Mouse (Mus musculus): ENCODE measurements around the gene Olfr823. TPM values are rescaled to one million over a fixed set of nuclear protein-coding genes. Genes with fewer than 3 reads are reported as not detected.

Olfr823 gene
- polyA plus RNA-seq, 1 experiment from 2014 or later: not detected

DNA sequence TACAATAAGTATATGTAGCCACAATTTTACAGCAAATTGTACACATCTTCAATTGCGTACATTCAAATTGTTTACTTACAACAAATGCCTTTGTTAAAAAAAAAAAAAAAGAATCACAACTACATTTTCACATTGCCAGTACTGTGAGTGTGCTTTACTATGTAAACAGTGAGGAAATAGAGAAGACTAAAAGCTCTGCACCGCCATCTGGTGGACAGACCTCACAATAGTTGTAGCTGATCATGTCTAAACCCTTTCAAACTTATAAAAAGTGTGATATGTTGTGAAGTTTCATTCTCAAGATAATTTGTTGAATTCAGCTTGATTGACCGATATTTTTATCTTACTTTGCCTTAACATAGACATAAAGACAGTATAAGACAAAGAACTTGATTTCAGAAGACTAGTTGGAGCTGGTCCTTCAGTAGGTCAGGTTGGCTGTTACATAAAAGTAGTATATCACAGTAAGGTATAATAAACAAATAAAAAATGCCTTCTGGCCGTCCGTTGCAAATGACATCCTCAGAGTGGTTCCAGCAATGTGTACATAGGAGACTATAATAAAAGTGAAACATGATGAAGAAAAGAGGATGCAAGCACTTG lies 22.2 kb downstream of the Olfr823 start:
- Histone ChIP-seq H3K27ac (replicated peaks) (no peak overlapping the region), H3K4me1 (replicated peaks; ENCODE audit: control insufficient read depth, insufficient read depth) (no peaks in the 10 kb centered on the region), H3K9ac (ENCODE audit: low read length) (no peak overlapping the region), H3K4me3 (ENCODE audit: low read depth, low read length) (no peak overlapping the region), H3K27me3 (ENCODE audit: control insufficient read depth, insufficient read depth, low read length) (no peaks in the 10 kb centered on the region), H3K36me3 (ENCODE audit: control insufficient read depth, insufficient read depth, low read length) (no peaks in the 10 kb centered on the region), H3K9me3 (ENCODE audit: control insufficient read depth, low read length) (no peaks in the 10 kb centered on the region), H3K4me2 (replicated peaks; ENCODE audit: low read depth) (no peak overlapping the region)
- WGBS: 15% methylated on average over 5 of the region's 5 CpGs
- TF ChIP-seq CTCF (IDR thresholded peaks at IDR 0.05; ENCODE audit: low read depth): peak; percentile 77
- no peak for TF ChIP-seq EP300 (optimal IDR thresholded peaks at IDR 0.05)
- ATAC-seq (ENCODE audit: low FRiP score, low TSS enrichment) (peak; percentile 71; the same call in 1 of the 2 replicates), DNase-seq (ENCODE audit: low spot score) (peak; percentile 64)

DNA sequence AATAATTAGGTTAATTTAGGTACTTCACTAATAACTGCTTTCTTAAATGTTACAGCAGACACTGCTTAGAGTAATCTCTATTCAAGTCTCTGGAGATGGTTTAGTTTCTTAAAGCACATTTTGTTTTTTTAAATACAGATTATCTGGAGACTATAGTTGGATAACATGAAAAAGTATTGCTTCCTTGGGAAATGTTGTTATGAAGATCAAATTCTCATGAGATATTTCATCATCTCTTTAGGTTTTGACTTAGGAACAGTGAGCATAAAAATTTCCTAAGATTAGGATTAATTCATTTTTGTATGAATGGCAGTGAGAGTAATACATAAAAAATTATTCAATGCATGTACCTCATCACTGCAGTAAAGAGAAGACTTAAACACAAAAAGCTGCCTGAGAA lies 44.3 kb downstream of the Olfr823 start, which contains the start of gene Olfr822:
Gene Olfr822, plus strand, starts transcription at position 301 of the 400 bp plus-strand sequence.
- no peaks in the 10 kb centered on the region for H3K4me1 ChIP-seq (replicated peaks; ENCODE audit: control insufficient read depth, insufficient read depth)
- no peaks in the 10 kb centered on the region for H3K9me3 ChIP-seq (ENCODE audit: control insufficient read depth, low read length)
- H3K4me3 ChIP-seq (ENCODE audit: low read depth, low read length): no peak within 1 kb of the TSS
- no peaks in the 10 kb centered on the region for H3K27me3 ChIP-seq (ENCODE audit: control insufficient read depth, insufficient read depth, low read length)
- no peak within 1 kb of the TSS for H3K27ac ChIP-seq (replicated peaks)
- no peak within 1 kb of the TSS for H3K9ac ChIP-seq (ENCODE audit: low read length)
- no peak for ATAC-seq (ENCODE audit: low FRiP score, low TSS enrichment)
- H3K4me2 ChIP-seq (replicated peaks; ENCODE audit: low read depth): no peak within 1 kb of the TSS
- H3K36me3 ChIP-seq (ENCODE audit: control insufficient read depth, insufficient read depth, low read length): no peaks in the 10 kb centered on the region
- TF ChIP-seq EP300 (optimal IDR thresholded peaks at IDR 0.05): no peak
- no peak for DNase-seq (ENCODE audit: low spot score)

Other genes with a start within 250 kb of the Olfr823 start
- gene Olfr814, start 235.5 kb downstream of the Olfr823 start, polyA plus RNA-seq (2015; fragmentation: Nextera tagmentation; extraction: Ambion mirVana): not detected in 2 replicates
- gene Olfr815, start 209.5 kb downstream of the Olfr823 start, polyA plus RNA-seq (2015; fragmentation: Nextera tagmentation; extraction: Ambion mirVana): 0.11 TPM in 1 of 2 replicates, not detected in the other
- not detected in 2 replicates for gene Olfr816, start 199.8 kb downstream of the Olfr823 start, polyA plus RNA-seq (2015; fragmentation: Nextera tagmentation; extraction: Ambion mirVana)
- not detected in 2 replicates for gene Olfr818, start 166.3 kb downstream of the Olfr823 start, polyA plus RNA-seq (2015; fragmentation: Nextera tagmentation; extraction: Ambion mirVana)
- not detected in 2 replicates for gene Olfr819, start 148.1 kb downstream of the Olfr823 start, polyA plus RNA-seq (2015; fragmentation: Nextera tagmentation; extraction: Ambion mirVana)
- gene Olfr247, start 139.2 kb downstream of the Olfr823 start, polyA plus RNA-seq (2015; fragmentation: Nextera tagmentation; extraction: Ambion mirVana): not detected in 2 replicates
- 0.02 TPM in 1 of 2 replicates, not detected in the other for gene Gm10310, start 130.3 kb downstream of the Olfr823 start, polyA plus RNA-seq (2015; fragmentation: Nextera tagmentation; extraction: Ambion mirVana)
- not detected in 2 replicates for gene Olfr820, start 102.8 kb downstream of the Olfr823 start, polyA plus RNA-seq (2015; fragmentation: Nextera tagmentation; extraction: Ambion mirVana)
- gene Olfr821, start 85.0 kb downstream of the Olfr823 start, polyA plus RNA-seq (2015; fragmentation: Nextera tagmentation; extraction: Ambion mirVana): not detected in 2 replicates
- gene Olfr822, start 44.2 kb downstream of the Olfr823 start, polyA plus RNA-seq (2015; fragmentation: Nextera tagmentation; extraction: Ambion mirVana): 0.04 TPM in 1 of 2 replicates, not detected in the other
- not detected in 2 replicates for gene Olfr824, start 14.6 kb upstream of the Olfr823 start, polyA plus RNA-seq (2015; fragmentation: Nextera tagmentation; extraction: Ambion mirVana)
- gene Olfr825, start 51.4 kb upstream of the Olfr823 start, polyA plus RNA-seq (2015; fragmentation: Nextera tagmentation; extraction: Ambion mirVana): not detected in 2 replicates
- not detected in 2 replicates for gene Olfr826, start 68.8 kb upstream of the Olfr823 start, polyA plus RNA-seq (2015; fragmentation: Nextera tagmentation; extraction: Ambion mirVana)
- not detected in 2 replicates for gene Olfr827, start 99.0 kb upstream of the Olfr823 start, polyA plus RNA-seq (2015; fragmentation: Nextera tagmentation; extraction: Ambion mirVana)
- gene Neurod4, start 164.9 kb upstream of the Olfr823 start, polyA plus RNA-seq (2015; fragmentation: Nextera tagmentation; extraction: Ambion mirVana): 0.05 TPM in 1 of 2 replicates, not detected in the other
- gene Tespa1, start 207.5 kb upstream of the Olfr823 start, polyA plus RNA-seq (2015; fragmentation: Nextera tagmentation; extraction: Ambion mirVana): 0.13 and 0.21 TPM in 2 replicates

Measured in stomach, postnatal 0 days (tissue).